Mouse (Mus musculus) kidney, embryonic 14.5 days (tissue): Measurements from ENCODE around the gene Tfb1m. TPM values are rescaled to one million over a fixed set of nuclear protein-coding genes. Genes with fewer than 3 reads are reported as not detected.

Experiments
- ATAC-seq: fragments of 200-750 bp; cut with Nextera tagmentation; 2 replicates; pipeline ENCODE4 v1.8.0; 2017; ENCODE audit warnings: moderate number of reproducible peaks, mild to moderate bottlenecking, moderate TSS enrichment, moderate library complexity; ENCODE audit not compliant: low FRiP score, low TSS enrichment
- H3K27ac ChIP-seq: fragments of 300-500 bp; sonication (generic); 2 replicates; pipeline ENCODE4 v1.5.1; 2014; ENCODE audit warnings: low read depth, mild to moderate bottlenecking, low read length, moderate library complexity, mixed read lengths
- H3K27me3 ChIP-seq: fragments of 300-500 bp; sonication (generic); 2 replicates; pipeline ENCODE4 v1.6.1; 2014; ENCODE audit warnings: mild to moderate bottlenecking, low read length; ENCODE audit not compliant: control insufficient read depth, insufficient read depth
- H3K36me3 ChIP-seq: fragments of 300-500 bp; sonication (generic); 2 replicates; pipeline ENCODE4 v1.6.1; 2014; ENCODE audit warnings: low read length, mixed read lengths; ENCODE audit not compliant: control insufficient read depth, insufficient read depth
- H3K4me1 ChIP-seq: fragments of 300-500 bp; sonication (generic); 2 replicates; pipeline ENCODE4 v1.6.1; 2014; ENCODE audit warnings: low read length, mixed read lengths; ENCODE audit not compliant: control insufficient read depth, insufficient read depth
- H3K4me2 ChIP-seq: fragments of 300-500 bp; sonication (generic); replicated peaks from 2 replicates; pipeline ENCODE4 v1.6.1; 2014; ENCODE audit warnings: low read depth, mild to moderate bottlenecking, low read length
- H3K4me3 ChIP-seq: fragments of 300-500 bp; sonication (generic); 2 replicates; pipeline ENCODE4 v1.5.1; 2014; ENCODE audit warnings: mild to moderate bottlenecking, low read length
- H3K9ac ChIP-seq: fragments of 300-500 bp; sonication (generic); 2 replicates; pipeline ENCODE4 v1.6.1; 2014; ENCODE audit warnings: low read depth, mild to moderate bottlenecking, low read length, moderate library complexity
- H3K9me3 ChIP-seq: fragments of 300-500 bp; sonication (generic); 2 replicates; pipeline ENCODE4 v1.6.1; 2016; ENCODE audit warnings: low read length; ENCODE audit not compliant: control insufficient read depth
- WGBS: fragments of 180-500 bp; shearing (Covaris S2); extraction: QIAGEN DNeasy Blood & Tissue Kit; methylation state at CpG from one replicate; pipeline ENCODE4 v1.1.7; 2014; 5-methylcytosine and 5-hydroxymethylcytosine counted together
- polyA plus RNA-seq: library from polyadenylated mRNA; unstranded; fragments of >200 nt; fragmentation: Nextera tagmentation; extraction: Ambion mirVana; gene quantifications from 2 replicates; pipeline ENCODE4 v1.2.1, GENCODE M21; 2014

Tfb1m gene
- polyA plus RNA-seq, 1 experiment from 2014 or later: 19.5 TPM

DNA sequence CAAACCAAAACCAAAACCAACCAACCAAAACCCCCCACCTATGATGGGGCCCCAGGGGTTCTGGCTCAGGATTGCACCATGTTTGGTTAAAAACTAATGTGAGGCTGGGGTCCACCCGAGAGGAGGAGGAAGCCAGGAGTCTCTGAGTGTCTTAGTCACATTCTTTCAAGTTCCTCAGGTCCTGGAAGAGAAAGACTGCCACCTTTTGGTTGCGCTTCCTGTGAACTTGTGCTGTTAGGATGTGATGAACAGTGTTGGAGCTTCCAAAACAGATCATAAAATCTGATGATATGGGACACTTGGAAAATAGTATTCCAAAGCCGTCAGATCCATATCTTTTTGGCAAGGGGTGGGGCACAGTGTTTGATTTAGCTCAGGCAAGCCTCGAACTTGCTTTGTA, 56.6 kb downstream of the Tfb1m start:
- Histone ChIP-seq H3K27ac (no peak overlapping the region), H3K27me3 (no peaks in the 10 kb centered on the region), H3K4me1 (no peaks in the 10 kb centered on the region), H3K4me2 (no peak overlapping the region), H3K9ac (no peak overlapping the region), H3K36me3 (no peaks in the 10 kb centered on the region), H3K9me3 (no peaks in the 10 kb centered on the region), H3K4me3 (no peak overlapping the region)
- WGBS: 83% methylated on average over 4 of the region's 4 CpGs
- ATAC-seq: no peak

DNA sequence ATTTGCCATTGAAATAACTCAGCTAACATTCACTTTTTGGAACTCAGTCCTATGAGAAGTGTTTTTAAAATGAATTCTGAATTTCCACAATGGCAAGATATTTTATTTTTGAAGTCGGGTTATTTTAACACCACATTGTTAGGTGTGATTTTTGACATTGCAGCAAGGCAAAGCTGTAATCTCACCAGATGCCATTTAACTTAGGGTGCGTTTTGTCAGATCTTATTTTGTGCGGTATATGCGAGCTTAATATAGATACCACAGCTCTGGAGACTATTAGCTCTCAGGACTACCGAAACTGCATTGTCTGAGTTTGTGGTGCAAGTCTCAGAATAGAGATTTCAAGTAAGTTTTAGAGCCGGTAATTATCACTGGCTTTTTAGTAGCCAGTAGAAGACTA, 57.5 kb downstream of the Tfb1m start:
- Histone ChIP-seq H3K9ac (no peak overlapping the region), H3K4me1 (no peaks in the 10 kb centered on the region), H3K4me3 (no peak overlapping the region), H3K27me3 (no peaks in the 10 kb centered on the region), H3K9me3 (no peaks in the 10 kb centered on the region), H3K4me2 (no peak overlapping the region), H3K27ac (no peak overlapping the region), H3K36me3 (no peaks in the 10 kb centered on the region)
- ATAC-seq: no peak
- 97% methylated on average over 6 of the region's 6 CpGs for WGBS

DNA sequence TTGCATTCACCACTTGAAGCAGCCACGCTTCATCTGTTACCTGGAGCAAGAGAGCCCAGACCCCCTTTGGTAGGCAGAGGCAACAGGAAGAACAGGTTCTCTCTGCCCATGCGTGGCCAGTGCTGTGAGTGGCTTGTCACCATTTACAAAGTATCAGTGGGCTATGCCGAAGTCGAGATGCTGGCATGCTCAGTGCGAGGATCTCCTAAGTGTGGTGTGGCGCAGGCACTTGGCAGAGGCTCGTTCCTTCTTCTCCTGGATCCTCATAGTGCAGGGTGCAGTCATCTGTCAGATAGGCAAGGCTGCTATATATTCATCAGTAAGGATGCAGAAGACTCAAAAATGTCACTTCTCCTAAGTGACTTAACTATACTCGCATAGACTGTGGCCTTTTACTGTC, 58.1 kb downstream of the Tfb1m start:
- Histone ChIP-seq H3K4me3 (no peak overlapping the region), H3K36me3 (no peaks in the 10 kb centered on the region), H3K9ac (no peak overlapping the region), H3K27ac (no peak overlapping the region), H3K27me3 (no peaks in the 10 kb centered on the region), H3K4me1 (no peaks in the 10 kb centered on the region), H3K9me3 (no peaks in the 10 kb centered on the region), H3K4me2 (no peak overlapping the region)
- ATAC-seq: peak; percentile 35; the same call in 1 of the 2 replicates
- 81% methylated on average over 8 of the region's 8 CpGs for WGBS

DNA sequence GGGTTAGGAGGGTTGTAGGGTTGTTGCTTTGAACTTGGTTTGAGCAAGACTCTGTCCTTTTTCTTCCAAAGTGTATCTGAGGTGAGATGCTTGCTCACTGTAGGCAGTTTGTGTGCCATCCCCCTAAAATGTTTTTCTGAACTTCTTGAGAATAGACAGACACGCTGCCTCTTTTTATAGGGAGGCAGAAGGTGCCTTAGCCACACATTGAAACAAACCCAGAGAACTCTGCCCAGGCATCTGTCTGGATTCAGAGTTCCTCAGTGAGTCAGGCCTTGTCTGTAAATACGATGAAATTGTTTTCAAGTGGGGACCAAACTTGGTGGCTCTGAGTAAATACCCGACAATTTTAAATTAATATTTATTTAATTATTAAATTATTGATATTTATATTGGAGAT, 59.0 kb downstream of the Tfb1m start:
- no peak overlapping the region for H3K27ac ChIP-seq
- ATAC-seq: no peak
- 92% methylated on average over 3 of the region's 3 CpGs for WGBS
- no peaks in the 10 kb centered on the region for H3K36me3 ChIP-seq
- no peak overlapping the region for H3K4me2 ChIP-seq
- H3K4me1 ChIP-seq: no peaks in the 10 kb centered on the region
- no peaks in the 10 kb centered on the region for H3K9me3 ChIP-seq
- no peaks in the 10 kb centered on the region for H3K27me3 ChIP-seq
- no peak overlapping the region for H3K9ac ChIP-seq
- no peak overlapping the region for H3K4me3 ChIP-seq

DNA sequence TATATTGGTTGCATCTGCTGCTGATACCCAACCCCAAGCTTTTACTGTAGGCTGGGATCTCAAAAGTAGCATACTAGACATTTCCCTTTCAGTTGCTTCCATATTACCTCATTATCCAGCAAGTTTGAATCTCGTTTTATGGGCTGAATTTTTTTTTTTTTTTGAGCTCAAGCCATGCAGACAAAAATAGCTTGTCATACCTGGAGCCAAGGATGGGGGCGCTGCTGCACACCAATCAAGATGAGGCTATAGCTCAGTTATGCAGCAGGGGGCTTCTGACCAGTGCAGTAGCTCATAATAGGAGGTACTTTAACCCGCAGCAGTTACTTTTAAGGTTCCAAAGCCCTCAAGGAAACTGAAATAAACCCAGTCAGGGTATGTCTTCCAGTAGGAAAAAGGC, 59.5 kb downstream of the Tfb1m start:
- no peak overlapping the region for H3K4me3 ChIP-seq
- H3K4me2 ChIP-seq: no peak overlapping the region
- H3K27ac ChIP-seq: no peak overlapping the region
- no peaks in the 10 kb centered on the region for H3K27me3 ChIP-seq
- no peak for ATAC-seq
- no peaks in the 10 kb centered on the region for H3K4me1 ChIP-seq
- H3K9ac ChIP-seq: no peak overlapping the region
- no peaks in the 10 kb centered on the region for H3K36me3 ChIP-seq
- no peaks in the 10 kb centered on the region for H3K9me3 ChIP-seq
- 30% methylated on average over 3 of the region's 3 CpGs for WGBS

DNA sequence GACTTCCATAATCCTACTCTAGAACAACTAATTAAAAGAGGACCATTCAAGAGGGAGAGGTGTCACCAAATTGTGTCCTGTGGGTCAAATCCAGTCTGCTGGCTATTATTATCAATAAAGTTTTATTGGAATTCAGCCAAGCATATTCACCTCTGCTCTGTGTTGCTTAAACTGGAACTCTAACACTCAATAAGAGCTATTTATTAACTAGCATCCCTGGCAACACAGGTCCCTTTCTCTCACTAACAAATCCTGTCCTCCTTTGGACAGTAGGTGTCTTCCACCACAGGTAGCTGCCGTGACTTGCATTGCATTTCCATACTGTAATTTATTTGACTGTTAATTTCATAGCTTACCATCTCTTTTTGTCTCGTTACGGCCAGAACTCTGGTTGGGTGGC, 61.5 kb downstream of the Tfb1m start:
- no peaks in the 10 kb centered on the region for H3K27me3 ChIP-seq
- no peak overlapping the region for H3K4me2 ChIP-seq
- no peaks in the 10 kb centered on the region for H3K36me3 ChIP-seq
- no peaks in the 10 kb centered on the region for H3K9me3 ChIP-seq
- no peaks in the 10 kb centered on the region for H3K4me1 ChIP-seq
- no peak overlapping the region for H3K27ac ChIP-seq
- no peak for ATAC-seq
- H3K9ac ChIP-seq: no peak overlapping the region
- no peak overlapping the region for H3K4me3 ChIP-seq
- WGBS: 90% methylated on average over 3 of the region's 3 CpGs

DNA sequence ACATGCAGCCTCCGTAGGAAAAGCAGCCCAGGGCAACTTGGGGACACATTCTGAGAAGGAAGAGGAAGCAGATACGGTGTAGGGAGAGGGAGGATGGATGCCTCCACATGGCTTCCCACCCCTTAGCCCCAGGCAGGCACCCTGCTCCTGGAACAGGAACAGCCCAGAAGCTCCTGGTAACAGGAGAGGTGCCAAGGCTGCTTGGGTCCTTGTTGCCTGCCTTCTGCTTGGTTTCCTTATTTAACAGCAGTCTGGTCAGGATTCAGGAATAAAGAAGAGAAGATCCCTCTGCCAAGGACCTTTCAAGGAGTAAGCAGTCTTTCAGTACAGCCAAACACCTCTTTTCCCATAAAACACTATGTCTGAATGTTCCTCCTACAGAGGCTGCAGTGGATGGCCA, 62.0 kb downstream of the Tfb1m start:
- no peaks in the 10 kb centered on the region for H3K27me3 ChIP-seq
- H3K4me1 ChIP-seq: no peaks in the 10 kb centered on the region
- WGBS: 8% methylated on average over 2 of the region's 2 CpGs
- no peaks in the 10 kb centered on the region for H3K36me3 ChIP-seq
- no peak overlapping the region for H3K9ac ChIP-seq
- ATAC-seq: no peak
- no peak overlapping the region for H3K27ac ChIP-seq
- H3K4me3 ChIP-seq: no peak overlapping the region
- no peaks in the 10 kb centered on the region for H3K9me3 ChIP-seq
- no peak overlapping the region for H3K4me2 ChIP-seq

DNA sequence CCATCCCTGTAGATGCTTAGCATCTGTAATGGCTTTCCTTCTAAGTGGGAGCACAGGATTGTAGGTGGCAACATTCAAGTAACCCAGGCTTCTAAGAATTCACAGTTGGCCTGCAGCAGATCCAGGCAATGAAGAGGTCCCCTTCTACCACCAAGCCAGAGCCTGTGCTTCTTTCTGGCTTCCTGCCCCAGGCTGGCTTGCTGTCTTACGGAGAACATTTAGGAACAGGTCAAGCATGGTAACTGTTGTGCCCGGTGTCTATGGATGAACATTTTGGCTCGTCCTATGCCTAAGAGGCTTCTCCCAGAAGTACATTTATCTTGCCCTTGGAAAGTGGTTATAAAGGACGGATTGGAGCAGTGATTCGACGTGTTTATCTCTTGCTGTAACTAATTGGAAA, 65.9 kb downstream of the Tfb1m start:
- Histone ChIP-seq H3K9me3 (no peaks in the 10 kb centered on the region), H3K4me2 (no peak overlapping the region), H3K27ac (no peak overlapping the region), H3K9ac (no peak overlapping the region), H3K36me3 (no peaks in the 10 kb centered on the region), H3K4me1 (no peaks in the 10 kb centered on the region), H3K27me3 (no peaks in the 10 kb centered on the region), H3K4me3 (no peak overlapping the region)
- ATAC-seq: no peak
- 91% methylated on average over 6 of the region's 6 CpGs for WGBS

DNA sequence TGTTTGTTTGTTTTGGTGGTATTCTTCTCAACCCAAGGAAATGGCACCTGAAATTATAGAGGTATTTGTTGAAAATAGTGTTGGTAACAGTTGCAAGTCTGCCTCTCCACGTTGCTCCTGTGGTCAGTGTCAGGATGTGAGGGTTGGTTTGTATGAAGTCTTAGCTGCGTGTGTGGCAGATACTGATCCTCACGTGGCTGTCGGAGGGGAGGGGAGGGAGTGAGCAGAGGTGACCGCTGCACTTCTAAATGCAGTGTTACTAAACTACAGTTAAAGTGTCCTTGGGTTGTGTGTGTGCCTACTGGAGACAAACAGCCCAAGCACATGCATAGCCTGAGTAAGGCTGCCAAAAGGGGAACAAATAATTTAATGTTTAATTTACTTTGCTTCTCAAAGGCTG, 66.5 kb downstream of the Tfb1m start:
- no peaks in the 10 kb centered on the region for H3K9me3 ChIP-seq
- WGBS: 74% methylated on average over 5 of the region's 5 CpGs
- H3K4me2 ChIP-seq: no peak overlapping the region
- H3K4me1 ChIP-seq: no peaks in the 10 kb centered on the region
- no peak overlapping the region for H3K4me3 ChIP-seq
- no peaks in the 10 kb centered on the region for H3K27me3 ChIP-seq
- no peak for ATAC-seq
- no peak overlapping the region for H3K27ac ChIP-seq
- H3K9ac ChIP-seq: no peak overlapping the region
- no peaks in the 10 kb centered on the region for H3K36me3 ChIP-seq
